31 mouse cellular contexts compared by ENCODE assay signal in the genomic region with DNA sequence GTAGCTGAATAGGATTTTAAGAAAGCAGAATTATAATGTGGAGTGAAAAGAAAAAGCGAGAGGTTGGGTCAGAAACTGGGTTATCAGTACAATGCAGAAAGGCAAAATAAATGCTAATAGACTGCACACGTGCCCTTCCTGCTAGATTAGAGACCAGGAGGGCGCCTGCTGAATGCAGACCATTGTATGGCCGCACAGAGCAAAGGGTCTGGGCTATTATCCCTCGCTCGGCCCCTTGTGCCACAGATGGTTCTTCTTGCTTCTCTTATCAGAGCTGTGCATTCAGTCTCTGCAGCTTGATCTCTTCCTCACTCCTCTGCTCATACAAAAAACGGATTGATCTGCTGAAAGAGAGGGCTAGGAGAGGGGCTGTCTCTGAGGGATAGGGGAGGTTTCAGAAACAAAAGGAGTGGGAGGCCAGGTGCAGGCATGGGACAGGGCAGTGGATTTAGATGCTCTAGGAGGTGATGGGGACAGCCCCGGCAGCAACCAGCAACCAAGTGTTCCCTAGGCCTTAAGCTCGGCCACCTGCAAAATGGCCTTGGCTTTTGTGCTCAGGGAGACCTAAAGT.
DNase-seq lines count a peak whose midpoint lies in the region; ATAC-seq and TF ChIP-seq lines count a peak whose summit lies in the region.
"Had no signal": no experiment of that assay in that cellular context is flagged by ENCODE, and none has a peak within 500 bp of the region (broad histone marks: within the 10 kb centered on the region; RNA-seq: fewer than 3 reads in every experiment).

No protein-coding gene starts in this region.

- TF ChIP-seq CTCF in brain, embryonic 14.5 days (IDR thresholded peaks at IDR 0.05; ENCODE audit: borderline replicate concordance, extremely low read depth, insufficient read depth, insufficient read length) = no peak

- no peaks in the 10 kb centered on the region for H3K36me3 ChIP-seq in heart, embryonic 10.5 days
- H3K36me3 ChIP-seq in hindbrain, embryonic 12.5 days = no peaks in the 10 kb centered on the region
- no peaks in the 10 kb centered on the region for H3K36me3 ChIP-seq in midbrain, embryonic 13.5 days
- H3K36me3 ChIP-seq: embryonic facial prominence, embryonic 15.5 days; hindbrain, embryonic 15.5 days; intestine, embryonic 15.5 days; liver, embryonic 12.5 days; neural tube, embryonic 12.5 days had no signal

- H3K4me1 ChIP-seq in heart, embryonic 10.5 days = no peaks in the 10 kb centered on the region
- no peaks in the 10 kb centered on the region for H3K4me1 ChIP-seq in hindbrain, embryonic 12.5 days
- H3K4me1 ChIP-seq in midbrain, embryonic 13.5 days (replicated peaks) = 0 out of 2 replicates have a peak, but pooled peaks cover 8% of the 10 kb centered on the region
- H3K4me1 ChIP-seq: embryonic facial prominence, embryonic 15.5 days; hindbrain, embryonic 15.5 days; intestine, embryonic 15.5 days; liver, embryonic 12.5 days; megakaryocyte, embryonic 14.5 days; neural tube, embryonic 12.5 days had no signal

- TF ChIP-seq POLR2A in brain, embryonic 14.5 days (IDR thresholded peaks at IDR 0.05; ENCODE audit: borderline replicate concordance, extremely low read depth, insufficient read depth, insufficient read length, poor library complexity, severe bottlenecking) = no peak

- H3K9me3 ChIP-seq in heart, embryonic 10.5 days = no peaks in the 10 kb centered on the region
- H3K9me3 ChIP-seq in hindbrain, embryonic 12.5 days (replicated peaks) = no peaks in the 10 kb centered on the region
- H3K9me3 ChIP-seq in midbrain, embryonic 13.5 days = no peaks in the 10 kb centered on the region
- H3K9me3 ChIP-seq: embryonic facial prominence, embryonic 15.5 days; hindbrain, embryonic 15.5 days; intestine, embryonic 15.5 days; liver, embryonic 12.5 days; neural tube, embryonic 12.5 days had no signal

- H3K9ac ChIP-seq in hindbrain, embryonic 12.5 days = no peak overlapping the region
- H3K9ac ChIP-seq in midbrain, embryonic 13.5 days (replicated peaks) = no peak overlapping the region
- H3K9ac ChIP-seq: embryonic facial prominence, embryonic 15.5 days; hindbrain, embryonic 15.5 days; intestine, embryonic 15.5 days; liver, embryonic 12.5 days; liver, postnatal 0 days; neural tube, embryonic 12.5 days had no signal

- peak; percentile 72 for ATAC-seq in hindbrain, embryonic 12.5 days (ENCODE audit: low FRiP score)
- ATAC-seq in midbrain, embryonic 13.5 days = peak; percentile 84
- ATAC-seq: forebrain, embryonic 16.5 days; intestine, embryonic 15.5 days; liver, embryonic 12.5 days; liver, postnatal 0 days; lung, postnatal 0 days had no signal

- H3K27me3 ChIP-seq in heart, embryonic 10.5 days (ENCODE audit: insufficient read depth, poor library complexity, severe bottlenecking) = no peaks in the 10 kb centered on the region
- H3K27me3 ChIP-seq in hindbrain, embryonic 12.5 days = no peaks in the 10 kb centered on the region
- no peaks in the 10 kb centered on the region for H3K27me3 ChIP-seq in midbrain, embryonic 13.5 days
- H3K27me3 ChIP-seq: embryonic facial prominence, embryonic 15.5 days; hindbrain, embryonic 15.5 days; intestine, embryonic 15.5 days; liver, embryonic 12.5 days; megakaryocyte, embryonic 14.5 days; neural tube, embryonic 12.5 days had no signal

- H3K4me2 ChIP-seq in hindbrain, embryonic 12.5 days (replicated peaks) = no peak overlapping the region
- H3K4me2 ChIP-seq in midbrain, embryonic 13.5 days (replicated peaks) = no peak overlapping the region
- H3K4me2 ChIP-seq: embryonic facial prominence, embryonic 15.5 days; hindbrain, embryonic 15.5 days; intestine, embryonic 15.5 days; liver, embryonic 12.5 days; neural tube, embryonic 12.5 days had no signal

- no peak overlapping the region for H3K27ac ChIP-seq in heart, embryonic 10.5 days
- H3K27ac ChIP-seq in hindbrain, embryonic 12.5 days = no peak overlapping the region
- H3K27ac ChIP-seq in midbrain, embryonic 13.5 days = no peak overlapping the region
- H3K27ac ChIP-seq: embryonic facial prominence, embryonic 15.5 days; gastrocnemius, adult 2 months; hindbrain, embryonic 15.5 days; intestine, embryonic 15.5 days; kidney, postnatal 0 days; liver, embryonic 12.5 days; neural tube, embryonic 12.5 days; stomach, postnatal 0 days had no signal

- H3K4me3 ChIP-seq in heart, embryonic 10.5 days = no peak overlapping the region
- no peak overlapping the region for H3K4me3 ChIP-seq in hindbrain, embryonic 12.5 days
- no peak overlapping the region for H3K4me3 ChIP-seq in midbrain, embryonic 13.5 days (replicated peaks)
- H3K4me3 ChIP-seq: embryonic facial prominence, embryonic 15.5 days; gastrocnemius, adult 2 months; hindbrain, embryonic 15.5 days; intestine, embryonic 15.5 days; liver, embryonic 12.5 days; megakaryocyte, embryonic 14.5 days; neural tube, embryonic 12.5 days had no signal

- 67% methylated on average over 9 of the region's 9 CpGs for WGBS in heart, embryonic 10.5 days
- WGBS in hindbrain, embryonic 12.5 days = 54% methylated on average over 9 of the region's 9 CpGs
- 31% methylated on average over 9 of the region's 9 CpGs for WGBS in midbrain, embryonic 13.5 days

- peak; percentile 64 for DNase-seq in heart, adult 11 months
- no peak for DNase-seq in heart, embryonic 10.5 days (ENCODE audit: low spot score)
- DNase-seq in brain, embryonic 14.5 days (ENCODE audit: low read depth) = peak; percentile 54
- DNase-seq in lung, adult 18-20 months = no peak
- DNase-seq in urinary bladder, adult 2 months (ENCODE audit: low spot score) = no peak
- DNase-seq: adrenal gland, postnatal 25 days; B cell, adult 2 months; cerebellum, adult 2 months; cerebellum, postnatal 25 days; gastrocnemius, adult 2 months; heart, postnatal 14 days; kidney, adult 2 months; layer of hippocampus, postnatal 36 days; left cerebral cortex, postnatal 4 days; liver, postnatal 0 days; lung, postnatal 4 days; right cerebral cortex, postnatal 4 days; thymus, adult 18-20 months; thymus, postnatal 25 days had no signal

Comparison
In these comparisons a context has a peak if more than half of its experiments do, and no peak if none do; other contexts are left out.
1. DNase-seq: peak in heart, adult 11 months (single experiment) and brain, embryonic 14.5 days (single experiment); none in heart, embryonic 10.5 days (single experiment), lung, adult 18-20 months (0 of 2) and urinary bladder, adult 2 months (single experiment).